Mouse (Mus musculus) liver, embryonic 14.5 days (tissue): ENCODE results near the gene Mta2. TPM values are rescaled to one million over a fixed set of nuclear protein-coding genes. Genes with fewer than 3 reads are reported as not detected.
A peak's percentile ranks its signal among the peaks of the same experiment; 100 is the strongest.

ENCODE experiments used
- ATAC-seq: fragments of 200-750 bp; cut with Nextera tagmentation; 2 replicates; pipeline ENCODE4 v1.8.0; 2017; ENCODE audit warnings: moderate number of reproducible peaks, mild to moderate bottlenecking, moderate library complexity; ENCODE audit not compliant: insufficient read depth
- DNase-seq, 3 experiments: peaks; one replicate each; pipeline ENCODE4 v3.0.0-alpha.2; 2012 to 2013; ENCODE audit warnings: low read depth in 3 of 3, low spot score in 3 of 3
- H3K27ac ChIP-seq: fragments of 300-500 bp; sonication (generic); 2 replicates; pipeline ENCODE4 v1.5.1; 2014; ENCODE audit warnings: moderate library complexity, mild to moderate bottlenecking, control low read depth, inconsistent platforms
- H3K27me3 ChIP-seq: fragments of 300-500 bp; sonication (generic); 2 replicates; pipeline ENCODE4 v1.6.1; 2014; ENCODE audit warnings: mild to moderate bottlenecking, low read length, moderate library complexity; ENCODE audit not compliant: control insufficient read depth, insufficient read depth
- H3K36me3 ChIP-seq: fragments of 300-500 bp; sonication (generic); replicated peaks from 2 replicates; pipeline ENCODE4 v1.6.1; 2014; ENCODE audit warnings: low read depth; ENCODE audit not compliant: control insufficient read depth, insufficient read depth
- H3K4me1 ChIP-seq, 2 experiments: fragments of 200-500 bp in 1 of 2; fragments of 300-500 bp in 1 of 2; sonication (generic) in 1 of 2; replicated peaks; 2 replicates each; pipeline ENCODE4 v1.6.1; 2012 to 2014; ENCODE audit warnings: antibody characterized with exemption in 1 of 2, inconsistent platforms in 1 of 2, low read length in 1 of 2; ENCODE audit not compliant: control insufficient read depth in 2 of 2, insufficient read depth in 2 of 2
- H3K4me2 ChIP-seq: fragments of 300-500 bp; sonication (generic); 2 replicates; pipeline ENCODE4 v1.6.1; 2014; ENCODE audit warnings: low read depth, mild to moderate bottlenecking, control low read depth, moderate library complexity
- H3K4me3 ChIP-seq, 2 experiments: fragments of 200-500 bp in 1 of 2; fragments of 300-500 bp in 1 of 2; sonication (generic) in 1 of 2; 2 replicates each; pipeline ENCODE4 v1.5.1; 2012 to 2014; ENCODE audit warnings: low read depth in 2 of 2, low read length in 2 of 2, mild to moderate bottlenecking in 2 of 2, control low read depth in 1 of 2, inconsistent platforms in 1 of 2, moderate library complexity in 1 of 2; ENCODE audit not compliant: insufficient read depth in 1 of 2
- H3K9ac ChIP-seq: fragments of 300-500 bp; sonication (generic); replicated peaks from 2 replicates; pipeline ENCODE4 v1.6.1; 2014; ENCODE audit warnings: mild to moderate bottlenecking, control low read depth, moderate library complexity
- H3K9me3 ChIP-seq: fragments of 300-500 bp; sonication (generic); 2 replicates; pipeline ENCODE4 v1.6.1; 2016; ENCODE audit warnings: low read length, mixed read lengths; ENCODE audit not compliant: control insufficient read depth
- CTCF ChIP-seq: IDR thresholded peaks from 2 replicates; pipeline ENCODE4 v1.5.1; 2016; ENCODE audit warnings: antibody characterized with exemption, low read depth, control low read depth
- EP300 ChIP-seq: IDR thresholded peaks from 2 replicates; pipeline ENCODE4 v1.6.1; 2016; ENCODE audit warnings: antibody characterized with exemption, low read depth
- WGBS: fragments of 180-500 bp; shearing (Covaris S2); extraction: QIAGEN DNeasy Blood & Tissue Kit; methylation state at CpG from one replicate; pipeline ENCODE4 v1.1.7; 2014; ENCODE audit not compliant: insufficient replicate concordance; 5-methylcytosine and 5-hydroxymethylcytosine counted together
- polyA plus RNA-seq, 2 experiments: library from polyadenylated mRNA; depleted of rRNA in 1 of 2; stranded (reverse) in 1 of 2; unstranded in 1 of 2; fragments of >200 nt; fragmentation: Nextera tagmentation in 1 of 2; extraction: Ambion mirVana in 1 of 2; gene quantifications; 2 replicates each; pipeline versions ENCODE4 v1.2.1 to v1.2.3; 2012 to 2014

Mta2 gene
- polyA plus RNA-seq, 2 experiments = 18.5 to 23.0 TPM

DNA sequence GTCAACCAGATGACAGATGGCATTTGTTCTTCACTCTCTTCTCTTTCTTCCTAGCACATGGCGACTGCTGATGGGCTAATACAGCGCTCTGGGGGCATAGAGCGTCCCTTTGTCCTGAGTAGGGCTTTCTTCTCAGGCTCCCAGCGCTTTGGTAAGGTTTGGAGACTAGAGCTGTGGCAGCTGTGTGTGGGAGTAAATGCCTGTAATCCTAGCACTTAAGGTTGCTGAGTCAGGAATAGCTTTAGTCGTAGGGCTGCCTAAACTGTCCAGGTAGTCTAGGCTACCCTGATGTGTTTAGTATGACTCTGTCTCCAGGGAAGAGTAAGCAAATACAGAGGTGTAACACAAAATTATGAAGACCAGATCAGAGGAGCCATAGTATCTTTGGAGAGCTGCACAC, 29.9 kb upstream of the Mta2 start:
- Histone ChIP-seq H3K9ac (no peak overlapping the region; the same call in 1 of the 2 replicates), H3K4me3 (no peak overlapping the region), H3K27ac (no peak overlapping the region), H3K4me1 (no peaks in the 10 kb centered on the region), H3K9me3 (no peaks in the 10 kb centered on the region), H3K4me2 (no peak overlapping the region), H3K36me3 (peaks cover 98% of the 10 kb centered on the region), H3K27me3 (no peaks in the 10 kb centered on the region)
- TF ChIP-seq EP300 (no peak), CTCF (no peak)
- 88% methylated on average over 5 of the region's 5 CpGs for WGBS
- ATAC-seq = no peak
- DNase-seq = no peak

DNA sequence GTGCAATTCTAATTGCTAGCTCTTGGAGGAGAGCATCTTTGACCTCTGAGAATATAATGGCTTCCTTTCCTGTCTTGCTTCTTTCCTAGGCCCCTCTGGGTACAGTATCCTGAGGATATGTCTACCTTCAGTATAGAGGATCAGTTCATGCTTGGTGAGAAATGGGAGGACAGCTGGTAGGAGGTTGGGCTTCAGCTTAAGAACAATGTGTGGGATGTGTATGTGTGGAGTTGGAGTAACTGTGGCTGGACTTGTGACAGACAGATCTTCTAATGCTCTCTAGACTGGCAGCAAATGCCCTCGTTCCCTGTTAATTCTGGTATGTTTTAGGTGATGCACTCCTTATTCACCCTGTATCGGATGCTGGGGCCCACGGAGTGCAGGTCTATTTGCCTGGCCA, 27.5 kb upstream of the Mta2 start:
- no peaks in the 10 kb centered on the region for H3K4me1 ChIP-seq
- H3K27ac ChIP-seq = no peak overlapping the region
- no peak overlapping the region for H3K4me3 ChIP-seq
- ATAC-seq (no peak), DNase-seq (no peak)
- no peak overlapping the region for H3K9ac ChIP-seq
- no peaks in the 10 kb centered on the region for H3K27me3 ChIP-seq
- WGBS = 86% methylated on average over 3 of the region's 3 CpGs
- H3K9me3 ChIP-seq = no peaks in the 10 kb centered on the region
- no peak overlapping the region for H3K4me2 ChIP-seq
- peaks cover 74% of the 10 kb centered on the region for H3K36me3 ChIP-seq
- TF ChIP-seq EP300 = no peak
- no peak for TF ChIP-seq CTCF

DNA sequence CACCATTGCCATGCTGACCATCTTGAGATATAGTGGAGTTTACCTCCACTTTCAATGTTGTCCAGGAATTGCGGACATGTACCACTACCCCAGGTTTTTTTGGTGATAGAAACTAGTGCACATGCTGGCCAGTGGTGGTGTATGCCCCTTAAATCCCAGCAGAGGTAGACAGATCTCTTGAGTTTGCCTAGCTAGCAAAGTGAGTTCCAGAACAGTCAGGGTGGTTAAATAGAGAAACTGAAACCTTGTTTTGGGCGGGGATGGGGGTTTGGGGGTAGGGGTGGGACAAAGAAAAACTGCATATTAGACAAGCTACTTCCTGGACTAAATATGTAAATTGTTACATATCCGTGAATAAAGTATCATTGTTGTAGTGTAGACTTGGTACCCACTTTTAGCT, 22.7 kb upstream of the Mta2 start:
- Histone ChIP-seq H3K4me1 (peaks cover 17 to 19% of the 10 kb centered on the region in 2 experiments), H3K4me2 (no peak overlapping the region), H3K27ac (no peak overlapping the region), H3K27me3 (no peaks in the 10 kb centered on the region), H3K36me3 (peaks cover 30% of the 10 kb centered on the region), H3K4me3 (no peak overlapping the region), H3K9me3 (no peaks in the 10 kb centered on the region), H3K9ac (no peak overlapping the region)
- DNase-seq (no peak), ATAC-seq (no peak)
- TF ChIP-seq CTCF = no peak
- TF ChIP-seq EP300 = no peak
- 68% methylated on average over 3 of the region's 3 CpGs for WGBS

DNA sequence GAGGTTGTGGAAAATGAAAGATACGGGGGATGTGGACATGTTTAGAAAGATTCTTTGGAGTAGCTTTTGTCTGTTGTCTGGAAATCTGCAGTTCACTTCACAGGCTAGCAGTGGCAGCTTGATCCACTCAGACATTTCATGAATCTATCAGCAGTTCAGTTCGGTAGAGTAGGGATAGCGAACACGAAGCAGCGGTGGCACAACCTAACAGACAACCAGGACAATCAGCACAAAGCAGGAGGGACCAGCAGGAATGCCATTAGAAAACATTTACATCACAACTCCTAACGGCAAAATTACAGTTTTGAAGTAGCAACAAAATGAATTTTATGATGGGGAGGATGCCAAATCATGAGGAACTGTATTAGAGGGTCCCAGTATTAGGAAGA, 22.0 kb upstream of the Mta2 start:
- H3K9me3 ChIP-seq = no peaks in the 10 kb centered on the region
- 67% methylated on average over 6 of the region's 6 CpGs for WGBS
- DNase-seq (no peak), ATAC-seq (no peak)
- H3K4me1 ChIP-seq = peaks cover 17 to 19% of the 10 kb centered on the region in 2 experiments
- H3K4me2 ChIP-seq = peak overlapping the region; percentile 98
- peak overlapping the region; percentile 92 for H3K27ac ChIP-seq
- H3K9ac ChIP-seq = peak overlapping the region; percentile 75
- no peak for TF ChIP-seq EP300
- no peak for TF ChIP-seq CTCF
- H3K27me3 ChIP-seq = no peaks in the 10 kb centered on the region
- H3K36me3 ChIP-seq = peaks cover 23% of the 10 kb centered on the region
- peak overlapping the region; percentile 85 to 94 for H3K4me3 ChIP-seq

DNA sequence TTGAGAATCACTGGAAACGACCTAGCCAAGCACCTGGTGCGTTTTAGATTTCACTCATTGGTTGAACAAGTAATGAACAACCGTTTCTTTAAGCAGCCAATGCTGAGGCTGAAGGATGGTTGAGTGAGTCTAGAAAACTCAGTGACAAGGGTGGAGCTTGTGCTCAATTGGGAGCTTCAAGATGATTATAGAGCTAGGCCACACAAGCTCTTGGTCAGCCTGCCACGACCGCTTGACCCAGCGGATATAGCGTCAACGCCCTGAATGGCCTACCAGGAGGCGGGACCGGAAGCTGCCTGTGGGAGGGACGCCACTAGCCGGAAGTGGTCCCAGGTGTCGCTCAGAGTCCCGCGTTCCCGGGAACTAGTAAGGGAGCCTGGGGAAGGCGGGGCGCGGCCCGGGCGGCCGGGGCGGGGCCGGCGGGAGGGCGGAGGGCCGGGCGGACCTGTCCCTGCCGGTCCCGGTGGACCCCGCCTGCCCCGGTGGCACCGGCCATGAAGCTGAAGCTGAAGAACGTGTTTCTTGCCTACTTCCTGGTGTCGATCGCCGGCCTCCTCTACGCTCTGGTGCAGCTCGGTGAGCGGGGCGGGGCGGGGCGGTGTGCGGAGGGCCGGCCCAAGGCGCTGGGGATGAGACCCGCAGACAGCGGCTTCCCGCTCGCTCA, 21.5 kb upstream of the Mta2 start, which contains the start of gene B3gat3:
B3gat3 (plus strand) TSS at position 302 of the 664 bp plus-strand sequence.
- Histone ChIP-seq H3K27ac (peak within 1 kb of the TSS; percentile 92), H3K4me2 (peak within 1 kb of the TSS; percentile 98), H3K27me3 (no peaks in the 10 kb centered on the region), H3K9ac (peak within 1 kb of the TSS; percentile 75), H3K9me3 (no peaks in the 10 kb centered on the region), H3K36me3 (peaks cover 18% of the 10 kb centered on the region), H3K4me3 (peak within 1 kb of the TSS; percentile 85 to 94), H3K4me1 (peaks cover 17 to 19% of the 10 kb centered on the region in 2 experiments)
- DNase-seq = peak; percentile 81 to 82 (median 81)
- TF ChIP-seq EP300 = no peak
- TF ChIP-seq CTCF = no peak
- WGBS = 1% methylated on average over 49 of the region's 50 CpGs
- ATAC-seq = peak; percentile 95
